Mouse (Mus musculus): ENCODE data around the gene Gnas. TPM values are rescaled to one million over a fixed set of nuclear protein-coding genes. Genes with fewer than 3 reads are reported as not detected.

The Gnas gene
- polyA plus RNA-seq, 1 experiment from 2014 or later, result 1,252 TPM

- peak overlapping the region; percentile 78 for H3K4me2 ChIP-seq
- peak overlapping the region; percentile 87 for H3K9ac ChIP-seq
- peaks cover 63% of the 10 kb centered on the region for H3K9me3 ChIP-seq
- ATAC-seq (ENCODE audit: extremely low read depth, insufficient number of reproducible peaks, low FRiP score, low TSS enrichment), result peak; percentile 82
- H3K36me3 ChIP-seq, result no peaks in the 10 kb centered on the region
- peak overlapping the region; percentile 70 for H3K4me3 ChIP-seq
- peak overlapping the region; percentile 81 for H3K27ac ChIP-seq (replicated peaks)
- peaks cover 42% of the 10 kb centered on the region for H3K27me3 ChIP-seq (replicated peaks)
- 44% methylated on average over 36 of the region's 36 CpGs for WGBS
- peaks cover 57% of the 10 kb centered on the region for H3K4me1 ChIP-seq
These were observed 11.2 kb downstream of the Gnas start for GRCm38 (mm10) chr2:174295175-174295899.

- ATAC-seq (ENCODE audit: extremely low read depth, insufficient number of reproducible peaks, low FRiP score, low TSS enrichment), result no peak
- H3K4me1 ChIP-seq, result peaks cover 52% of the 10 kb centered on the region
- no peaks in the 10 kb centered on the region for H3K36me3 ChIP-seq
- peak overlapping the region; percentile 61 for H3K27ac ChIP-seq (replicated peaks)
- H3K4me2 ChIP-seq, result peak overlapping the region; percentile 78
- peaks cover 70% of the 10 kb centered on the region for H3K9me3 ChIP-seq
- peak overlapping the region; percentile 70 for H3K4me3 ChIP-seq
- H3K27me3 ChIP-seq (replicated peaks), result peaks cover 44% of the 10 kb centered on the region
- 42% methylated on average over 29 of the region's 29 CpGs for WGBS
- peak overlapping the region; percentile 68 for H3K9ac ChIP-seq
These were observed 11.9 kb downstream of the Gnas start for GRCm38 (mm10) chr2:174295900-174296465.

GRCm38 (mm10) chr2:174297086-174297571 lies 13.0 kb downstream of the Gnas start:
- no peak overlapping the region for H3K27ac ChIP-seq (replicated peaks)
- peak overlapping the region; percentile 70 for H3K4me3 ChIP-seq
- H3K4me2 ChIP-seq, result peak overlapping the region; percentile 78
- peaks cover 40% of the 10 kb centered on the region for H3K4me1 ChIP-seq
- peaks cover 47% of the 10 kb centered on the region for H3K27me3 ChIP-seq (replicated peaks)
- no peaks in the 10 kb centered on the region for H3K36me3 ChIP-seq
- H3K9me3 ChIP-seq, result peaks cover 73% of the 10 kb centered on the region
- ATAC-seq (ENCODE audit: extremely low read depth, insufficient number of reproducible peaks, low FRiP score, low TSS enrichment), result no peak
- no peak overlapping the region for H3K9ac ChIP-seq
- WGBS, result 46% methylated on average over 29 of the region's 29 CpGs

GRCm38 (mm10) chr2:174297851-174298250 lies 13.7 kb downstream of the Gnas start:
- 55% methylated on average over 19 of the region's 19 CpGs for WGBS
- H3K9me3 ChIP-seq, result peaks cover 73% of the 10 kb centered on the region
- peak overlapping the region; percentile 69 for H3K4me2 ChIP-seq
- ATAC-seq (ENCODE audit: extremely low read depth, insufficient number of reproducible peaks, low FRiP score, low TSS enrichment), result no peak
- peaks cover 47% of the 10 kb centered on the region for H3K27me3 ChIP-seq (replicated peaks)
- no peak overlapping the region for H3K9ac ChIP-seq
- H3K36me3 ChIP-seq, result no peaks in the 10 kb centered on the region
- H3K4me1 ChIP-seq, result peaks cover 33% of the 10 kb centered on the region
- peak overlapping the region; percentile 45 for H3K4me3 ChIP-seq
- no peak overlapping the region for H3K27ac ChIP-seq (replicated peaks)

DNA sequence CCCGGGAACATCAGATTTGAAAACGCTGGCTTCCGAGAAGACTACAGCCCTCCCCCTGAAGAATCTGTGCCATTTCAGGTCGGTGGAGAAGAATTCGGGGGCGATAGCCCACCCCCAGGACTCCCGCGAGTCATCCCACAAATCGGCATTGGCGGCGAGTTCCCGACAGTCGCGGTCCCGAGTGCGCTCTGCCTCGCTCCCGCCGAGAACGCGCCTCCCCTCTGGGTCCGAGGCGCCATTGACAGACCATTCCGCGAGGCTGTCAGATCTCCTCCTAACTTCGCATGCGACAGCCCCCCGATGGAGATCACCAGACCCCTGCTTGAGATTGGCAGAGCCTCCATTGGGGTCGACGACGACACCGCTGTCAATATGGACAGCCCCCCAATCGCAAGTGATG lies 14.4 kb downstream of the Gnas start:
- H3K36me3 ChIP-seq, result no peaks in the 10 kb centered on the region
- 47% methylated on average over 33 of the region's 33 CpGs for WGBS
- no peak overlapping the region for H3K9ac ChIP-seq
- H3K27me3 ChIP-seq (replicated peaks), result peaks cover 47% of the 10 kb centered on the region
- ATAC-seq (ENCODE audit: extremely low read depth, insufficient number of reproducible peaks, low FRiP score, low TSS enrichment), result no peak
- no peak overlapping the region for H3K27ac ChIP-seq (replicated peaks)
- H3K9me3 ChIP-seq, result peaks cover 73% of the 10 kb centered on the region
- peaks cover 27% of the 10 kb centered on the region for H3K4me1 ChIP-seq
- peak overlapping the region; percentile 45 for H3K4me3 ChIP-seq
- peak overlapping the region; percentile 69 for H3K4me2 ChIP-seq

DNA sequence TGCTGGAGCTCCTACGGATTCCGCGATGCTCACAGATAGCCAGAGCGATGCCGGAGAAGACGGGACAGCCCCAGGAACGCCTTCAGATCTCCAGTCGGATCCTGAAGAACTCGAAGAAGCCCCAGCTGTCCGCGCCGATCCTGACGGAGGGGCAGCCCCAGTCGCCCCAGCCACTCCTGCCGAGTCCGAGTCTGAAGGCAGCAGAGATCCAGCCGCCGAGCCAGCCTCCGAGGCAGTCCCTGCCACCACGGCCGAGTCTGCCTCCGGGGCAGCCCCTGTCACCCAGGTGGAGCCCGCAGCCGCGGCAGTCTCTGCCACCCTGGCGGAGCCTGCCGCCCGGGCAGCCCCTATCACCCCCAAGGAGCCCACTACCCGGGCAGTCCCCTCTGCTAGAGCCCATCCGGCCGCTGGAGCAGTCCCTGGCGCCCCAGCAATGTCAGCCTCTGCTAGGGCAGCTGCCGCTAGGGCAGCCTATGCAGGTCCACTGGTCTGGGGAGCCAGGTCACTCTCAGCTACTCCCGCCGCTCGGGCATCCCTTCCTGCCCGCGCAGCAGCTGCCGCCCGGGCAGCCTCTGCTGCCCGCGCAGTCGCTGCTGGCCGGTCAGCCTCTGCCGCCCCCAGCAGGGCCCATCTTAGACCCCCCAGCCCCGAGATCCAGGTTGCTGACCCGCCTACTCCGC lies 15.1 kb downstream of the Gnas start:
- ATAC-seq (ENCODE audit: extremely low read depth, insufficient number of reproducible peaks, low FRiP score, low TSS enrichment), result no peak
- H3K4me3 ChIP-seq, result peak overlapping the region; percentile 45
- peaks cover 70% of the 10 kb centered on the region for H3K9me3 ChIP-seq
- no peaks in the 10 kb centered on the region for H3K36me3 ChIP-seq
- WGBS, result 50% methylated on average over 48 of the region's 48 CpGs
- H3K9ac ChIP-seq, result 0 out of 2 replicates have a peak overlapping the region, but pooled peaks have one; percentile 56
- H3K4me2 ChIP-seq, result peak overlapping the region; percentile 69
- peaks cover 47% of the 10 kb centered on the region for H3K27me3 ChIP-seq (replicated peaks)
- H3K27ac ChIP-seq (replicated peaks), result no peak overlapping the region
- H3K4me1 ChIP-seq, result peaks cover 25% of the 10 kb centered on the region

- H3K4me3 ChIP-seq, result peak overlapping the region; percentile 45
- peak overlapping the region; percentile 69 for H3K4me2 ChIP-seq
- no peak overlapping the region for H3K27ac ChIP-seq (replicated peaks)
- H3K27me3 ChIP-seq (replicated peaks), result peaks cover 47% of the 10 kb centered on the region
- no peak for ATAC-seq (ENCODE audit: extremely low read depth, insufficient number of reproducible peaks, low FRiP score, low TSS enrichment)
- peaks cover 65% of the 10 kb centered on the region for H3K9me3 ChIP-seq
- H3K9ac ChIP-seq, result peak overlapping the region; percentile 59; the same call in 1 of the 2 replicates
- WGBS, result 53% methylated on average over 34 of the region's 34 CpGs
- H3K36me3 ChIP-seq, result no peaks in the 10 kb centered on the region
- peaks cover 25% of the 10 kb centered on the region for H3K4me1 ChIP-seq
These were observed 15.6 kb downstream of the Gnas start for GRCm38 (mm10) chr2:174299771-174300160.

DNA sequence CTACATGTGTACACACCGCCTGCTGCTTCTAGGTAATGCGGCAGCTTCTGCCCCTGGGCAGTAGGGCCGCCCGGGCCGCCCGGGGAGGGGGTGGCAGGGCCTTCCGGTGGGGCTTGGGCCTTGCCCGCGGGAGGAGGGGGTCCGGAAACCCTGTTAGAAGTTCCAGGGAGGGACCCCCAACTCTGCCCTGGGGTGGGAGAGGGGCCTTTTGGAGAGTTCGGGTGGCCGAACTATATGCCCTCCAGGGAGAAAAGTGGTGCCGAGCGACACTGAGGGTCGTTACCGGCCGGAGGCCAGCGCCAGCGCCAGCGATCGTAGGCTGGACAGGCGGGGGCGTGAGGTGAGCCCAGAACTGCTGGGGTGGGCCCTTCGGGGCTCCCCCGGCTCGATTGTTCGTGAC lies 16.1 kb downstream of the Gnas start:
- H3K27ac ChIP-seq (replicated peaks), result no peak overlapping the region
- H3K36me3 ChIP-seq, result no peaks in the 10 kb centered on the region
- peaks cover 61% of the 10 kb centered on the region for H3K9me3 ChIP-seq
- H3K4me3 ChIP-seq, result peak overlapping the region; percentile 45
- H3K4me2 ChIP-seq, result peak overlapping the region; percentile 69
- 43% methylated on average over 27 of the region's 27 CpGs for WGBS
- H3K27me3 ChIP-seq (replicated peaks), result peaks cover 47% of the 10 kb centered on the region
- H3K4me1 ChIP-seq, result peaks cover 25% of the 10 kb centered on the region
- ATAC-seq (ENCODE audit: extremely low read depth, insufficient number of reproducible peaks, low FRiP score, low TSS enrichment), result no peak
- peak overlapping the region; percentile 59 for H3K9ac ChIP-seq

GRCm38 (mm10) chr2:174300666-174301065 lies 16.5 kb downstream of the Gnas start:
- H3K9me3 ChIP-seq, result peaks cover 56% of the 10 kb centered on the region
- H3K4me3 ChIP-seq, result peak overlapping the region; percentile 45
- WGBS, result 54% methylated on average over 22 of the region's 22 CpGs
- H3K36me3 ChIP-seq, result no peaks in the 10 kb centered on the region
- H3K27me3 ChIP-seq (replicated peaks), result peaks cover 47% of the 10 kb centered on the region
- H3K4me1 ChIP-seq, result peaks cover 25% of the 10 kb centered on the region
- no peak for ATAC-seq (ENCODE audit: extremely low read depth, insufficient number of reproducible peaks, low FRiP score, low TSS enrichment)
- peak overlapping the region; percentile 25; the same call in 1 of the 2 replicates for H3K9ac ChIP-seq
- peak overlapping the region; percentile 69 for H3K4me2 ChIP-seq
- no peak overlapping the region for H3K27ac ChIP-seq (replicated peaks)

GRCm38 (mm10) chr2:174302526-174302925 lies 18.4 kb downstream of the Gnas start:
- Histone ChIP-seq H3K4me3 (no peak overlapping the region), H3K4me2 (no peak overlapping the region), H3K27ac (replicated peaks) (no peak overlapping the region), H3K4me1 (peaks cover 17% of the 10 kb centered on the region; the same call in 1 of the 2 replicates), H3K27me3 (replicated peaks) (peaks cover 36% of the 10 kb centered on the region), H3K36me3 (no peaks in the 10 kb centered on the region), H3K9ac (no peak overlapping the region), H3K9me3 (peaks cover 37% of the 10 kb centered on the region)
- no peak for ATAC-seq (ENCODE audit: extremely low read depth, insufficient number of reproducible peaks, low FRiP score, low TSS enrichment)
- WGBS, result 58% methylated on average over 6 of the region's 6 CpGs

DNA sequence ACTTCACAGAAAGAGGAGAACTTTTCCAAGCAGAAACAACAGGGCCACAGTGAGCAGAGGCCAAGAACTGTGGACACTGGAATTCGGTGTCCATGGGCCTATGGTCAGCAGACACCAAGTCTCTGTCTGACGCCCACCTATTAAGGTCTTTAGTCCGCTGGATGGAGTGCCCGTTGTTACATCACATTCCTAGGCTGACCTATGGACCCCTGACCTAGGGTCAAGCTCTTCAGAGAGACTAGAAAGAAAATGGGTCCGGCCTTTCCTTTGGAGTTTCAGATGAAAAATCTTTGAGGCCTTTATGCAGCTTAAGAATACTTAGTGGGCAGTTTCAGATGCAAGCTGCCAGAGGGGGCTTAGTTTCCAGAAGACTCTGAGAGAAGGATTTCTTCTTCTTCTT lies 21.5 kb downstream of the Gnas start:
- H3K4me3 ChIP-seq, result no peak overlapping the region
- no peak for ATAC-seq (ENCODE audit: extremely low read depth, insufficient number of reproducible peaks, low FRiP score, low TSS enrichment)
- no peaks in the 10 kb centered on the region for H3K4me1 ChIP-seq
- H3K4me2 ChIP-seq, result no peak overlapping the region
- no peaks in the 10 kb centered on the region for H3K36me3 ChIP-seq
- peaks cover 11% of the 10 kb centered on the region for H3K27me3 ChIP-seq (replicated peaks)
- H3K27ac ChIP-seq (replicated peaks), result no peak overlapping the region
- no peak overlapping the region for H3K9ac ChIP-seq
- H3K9me3 ChIP-seq, result peaks cover 6% of the 10 kb centered on the region
- WGBS, result 42% methylated on average over 5 of the region's 5 CpGs

Data from heart, embryonic 13.5 days (tissue).